Mouse (Mus musculus) retina, postnatal 1 day (tissue): ENCODE results near the gene Pramel7.
"Not testable (repeated sequence)": the region's sequence is repeated elsewhere in the genome, so short reads cannot be mapped to it uniquely, and the experiment has no call there.

Experiments used
- DNase-seq: peaks from one replicate; pipeline ENCODE4 v3.0.0-alpha.2; 2012

The Pramel7 gene

GRCm38 (mm10) chr2:87496993-87497392 is at the start of gene Pramel7:
Gene Pramel7, minus strand, starts transcription at chr2:87497093.
- not testable (repeated sequence) for DNase-seq

- no peak for DNase-seq
Measured at GRCm38 (mm10) chr2:87545442-87545841, 48.5 kb upstream of the Pramel7 start, which contains the start of gene Olfr1128. Gene Olfr1128, minus strand, starts transcription at chr2:87545542.

- DNase-seq = no peak
Measured at GRCm38 (mm10) chr2:87534826-87535225, 37.9 kb upstream of the Pramel7 start.

GRCm38 (mm10) chr2:87531496-87531895 is 34.6 kb upstream of the Pramel7 start, which contains the start of gene Olfr153:
Gene Olfr153, plus strand, starts transcription at chr2:87531796.
- DNase-seq = no peak

- peak; percentile 12 for DNase-seq
Measured at GRCm38 (mm10) chr2:87525899-87526616, 29.2 kb upstream of the Pramel7 start.

GRCm38 (mm10) chr2:87520651-87521050 is 23.8 kb upstream of the Pramel7 start:
- DNase-seq = no peak

- no peak for DNase-seq
Measured at GRCm38 (mm10) chr2:87516581-87516980, 19.7 kb upstream of the Pramel7 start.

- no peak for DNase-seq
Measured at GRCm38 (mm10) chr2:87515457-87516060, 18.7 kb upstream of the Pramel7 start.

- DNase-seq = no peak
Measured at GRCm38 (mm10) chr2:87515046-87515445, 18.2 kb upstream of the Pramel7 start.

- no peak for DNase-seq
Measured at GRCm38 (mm10) chr2:87506265-87506664, 9.4 kb upstream of the Pramel7 start, which contains the start of gene Pramel6. Gene Pramel6, plus strand, starts transcription at chr2:87506565.

- no peak for DNase-seq
Measured at GRCm38 (mm10) chr2:87482276-87482675, 14.6 kb downstream of the Pramel7 start.

- no peak for DNase-seq
Measured at GRCm38 (mm10) chr2:87481158-87481557, 15.7 kb downstream of the Pramel7 start.

- peak; percentile 0 for DNase-seq
Measured at GRCm38 (mm10) chr2:87480207-87480606, 16.7 kb downstream of the Pramel7 start.

- DNase-seq = no peak
Measured at GRCm38 (mm10) chr2:87461769-87462168, 35.1 kb downstream of the Pramel7 start.

GRCm38 (mm10) chr2:87453662-87454061 is 43.2 kb downstream of the Pramel7 start, which contains the start of gene Olfr1126:
Gene Olfr1126, plus strand, starts transcription at chr2:87453962.
- DNase-seq = no peak
